Mouse (Mus musculus): Measurements from ENCODE around the gene Pxdn.
A peak's percentile ranks its signal among the peaks of the same experiment; 100 is the strongest.

Gene Pxdn

GRCm38 (mm10) chr12:29952102-29952501 is 14.7 kb downstream of the Pxdn start:
- DNase-seq (ENCODE audit: low read depth, low spot score), result no peak

DNA sequence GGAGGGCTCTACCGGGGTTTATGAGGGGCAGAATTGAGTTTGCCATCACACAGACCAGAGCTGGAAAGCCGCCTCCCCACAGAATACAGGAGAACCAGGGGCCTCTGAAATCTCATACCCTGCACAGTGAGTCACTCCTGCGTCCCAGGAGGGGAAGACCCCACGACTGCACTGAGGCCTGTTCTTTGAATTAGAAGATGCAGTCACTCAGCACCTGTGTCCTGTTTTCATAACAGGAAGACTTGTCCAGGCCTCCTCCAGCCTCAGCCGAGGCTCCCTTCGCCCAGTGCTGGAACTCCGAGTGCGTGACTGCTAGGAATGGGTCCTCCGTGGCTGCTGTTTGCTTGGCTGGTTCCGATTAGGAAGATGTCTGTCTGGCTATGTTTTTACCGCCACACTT is 16.6 kb downstream of the Pxdn start:
- DNase-seq (ENCODE audit: low read depth, low spot score), result peak; percentile 9

- DNase-seq (ENCODE audit: low read depth, low spot score), result peak; percentile 16
These were observed 17.1 kb downstream of the Pxdn start for GRCm38 (mm10) chr12:29954464-29954863.

DNA sequence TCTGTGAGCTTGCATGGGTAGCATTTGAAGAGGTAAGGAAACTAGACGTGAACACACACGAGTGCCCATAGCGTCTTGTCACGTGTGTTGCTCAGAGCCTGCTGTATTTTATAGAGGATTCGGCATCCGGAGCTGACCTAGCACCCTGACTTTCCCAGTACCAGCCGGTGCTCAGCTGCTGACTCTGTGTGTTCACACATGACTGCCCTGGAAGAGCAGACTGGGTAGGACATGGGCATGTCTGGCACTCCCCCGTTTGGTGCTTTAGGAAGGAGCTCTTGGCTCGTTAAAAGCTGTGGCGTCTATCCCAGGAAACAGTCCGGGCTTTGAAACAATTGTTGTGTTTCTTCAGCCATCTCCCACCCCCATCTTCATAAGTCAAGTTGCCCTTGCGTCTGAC is 19.6 kb downstream of the Pxdn start:
- no peak for DNase-seq (ENCODE audit: low read depth, low spot score)

- DNase-seq (ENCODE audit: low read depth, low spot score), result no peak
These were observed 21.2 kb downstream of the Pxdn start for GRCm38 (mm10) chr12:29958637-29959036.

GRCm38 (mm10) chr12:29961041-29961440 is 23.6 kb downstream of the Pxdn start:
- DNase-seq (ENCODE audit: low read depth, low spot score), result peak; percentile 5

- no peak for DNase-seq (ENCODE audit: low read depth, low spot score)
These were observed 27.6 kb downstream of the Pxdn start for GRCm38 (mm10) chr12:29965016-29965415.

GRCm38 (mm10) chr12:29971795-29972464 is 34.5 kb downstream of the Pxdn start:
- DNase-seq (ENCODE audit: low read depth, low spot score), result no peak

GRCm38 (mm10) chr12:29972533-29972932 is 35.1 kb downstream of the Pxdn start:
- DNase-seq (ENCODE audit: low read depth, low spot score), result no peak

DNA sequence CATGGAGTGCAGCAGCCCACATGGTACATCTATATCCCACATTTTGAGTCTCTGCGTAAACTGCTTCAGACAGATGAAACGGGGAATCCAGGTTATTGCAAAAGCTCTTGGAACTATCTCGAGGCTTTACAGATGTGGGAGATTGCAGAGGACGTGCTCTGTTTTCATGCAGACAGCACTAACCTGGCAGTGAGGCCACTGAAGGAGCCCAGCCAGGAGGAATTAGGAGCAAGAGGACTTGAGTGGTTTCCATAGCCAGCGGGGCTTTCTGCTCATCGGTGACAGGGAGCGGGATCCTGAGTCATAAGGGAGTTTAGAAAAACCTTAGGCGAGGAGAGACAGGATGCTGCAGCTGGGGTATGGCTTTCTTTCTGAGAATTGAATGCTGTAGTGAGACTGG is 42.7 kb downstream of the Pxdn start:
- no peak for DNase-seq (ENCODE audit: low read depth, low spot score)

DNA sequence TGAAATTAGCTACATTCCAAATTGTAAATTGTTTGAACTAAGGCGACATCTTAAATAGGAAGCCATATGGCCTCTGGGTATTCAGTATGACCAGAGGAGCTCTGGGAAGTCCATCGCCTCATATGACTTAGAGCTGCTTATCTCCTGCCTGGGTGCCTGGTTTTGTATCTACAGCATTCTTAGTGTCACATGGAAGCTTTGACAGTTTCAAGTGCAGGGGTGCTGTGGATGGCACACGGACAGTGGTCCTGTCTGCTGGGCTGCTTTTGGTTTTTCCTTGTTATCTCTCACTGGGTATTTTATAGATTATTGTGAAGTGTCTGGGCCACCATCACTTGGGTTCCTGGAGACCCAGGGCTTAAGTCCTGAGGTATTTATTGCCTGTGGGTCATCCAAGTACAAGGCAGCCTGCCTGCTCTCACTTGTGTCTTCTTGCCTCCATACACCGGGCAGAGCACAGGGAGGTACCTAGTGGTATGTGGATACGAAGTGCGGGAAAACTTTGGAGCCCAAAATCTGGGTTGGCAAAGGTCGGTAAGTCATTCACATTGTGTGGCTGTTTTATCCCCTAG is 44.4 kb downstream of the Pxdn start:
- no peak for DNase-seq (ENCODE audit: low read depth, low spot score)

- DNase-seq (ENCODE audit: low read depth, low spot score), result no peak
These were observed 45.8 kb downstream of the Pxdn start for GRCm38 (mm10) chr12:29983190-29983589.

DNA sequence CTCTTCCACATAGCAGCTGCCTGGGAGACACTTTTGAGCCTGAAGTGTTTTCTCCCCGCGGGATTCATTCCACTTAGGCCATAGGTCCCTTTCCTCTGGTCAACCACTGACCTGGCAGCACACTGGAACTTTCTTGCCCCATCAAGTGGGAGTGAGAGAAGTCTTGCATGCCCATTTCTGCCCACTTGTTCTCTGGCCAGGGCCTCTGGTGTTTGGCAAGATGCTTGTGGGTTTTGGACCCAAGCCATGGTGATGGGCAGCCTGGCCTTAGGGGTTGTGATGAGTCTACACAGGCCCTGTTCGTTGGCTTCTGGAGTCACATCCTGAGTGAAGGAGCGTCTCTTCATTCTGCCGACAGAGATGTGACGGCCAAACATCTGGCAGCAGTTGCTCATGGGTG is 47.7 kb downstream of the Pxdn start:
- no peak for DNase-seq (ENCODE audit: low read depth, low spot score)

- DNase-seq (ENCODE audit: low read depth, low spot score), result peak; percentile 8
These were observed 48.8 kb downstream of the Pxdn start for GRCm38 (mm10) chr12:29986241-29986640.

DNA sequence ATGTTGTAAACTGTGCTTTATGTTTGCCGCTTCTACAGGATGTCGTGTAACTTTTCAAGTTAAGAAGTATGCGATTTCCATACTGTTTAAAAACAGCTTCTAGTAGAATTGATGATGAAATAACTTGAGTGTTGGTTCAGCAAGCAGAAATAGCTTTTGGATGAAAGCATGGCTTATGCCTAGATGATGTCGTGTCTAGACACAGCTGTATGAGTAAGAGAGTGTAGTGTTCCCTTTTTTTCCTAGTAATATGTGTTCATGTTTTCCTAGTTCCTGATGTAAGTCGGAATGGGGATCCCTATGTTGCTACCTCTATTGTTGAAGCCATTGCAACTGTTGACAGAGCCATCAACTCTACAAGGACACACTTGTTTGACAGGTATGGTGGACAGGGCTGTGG is 61.5 kb downstream of the Pxdn start:
- DNase-seq (ENCODE audit: low read depth, low spot score), result no peak

DNA sequence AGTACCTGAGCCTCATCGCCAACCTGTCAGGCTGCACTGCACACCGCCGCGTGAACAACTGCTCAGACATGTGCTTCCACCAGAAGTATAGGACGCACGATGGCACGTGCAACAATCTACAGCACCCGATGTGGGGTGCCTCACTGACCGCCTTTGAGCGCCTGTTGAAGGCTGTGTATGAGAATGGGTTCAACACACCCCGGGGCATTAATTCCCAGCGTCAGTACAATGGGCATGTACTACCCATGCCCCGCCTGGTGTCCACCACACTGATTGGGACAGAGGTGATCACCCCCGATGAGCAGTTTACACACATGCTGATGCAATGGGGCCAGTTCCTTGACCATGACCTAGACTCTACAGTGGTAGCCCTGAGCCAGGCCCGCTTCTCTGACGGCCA is 64.5 kb downstream of the Pxdn start:
- peak; percentile 6 for DNase-seq (ENCODE audit: low read depth, low spot score)

- no peak for DNase-seq (ENCODE audit: low read depth, low spot score)
These were observed 66.4 kb downstream of the Pxdn start for GRCm38 (mm10) chr12:30003680-30004364.

DNA sequence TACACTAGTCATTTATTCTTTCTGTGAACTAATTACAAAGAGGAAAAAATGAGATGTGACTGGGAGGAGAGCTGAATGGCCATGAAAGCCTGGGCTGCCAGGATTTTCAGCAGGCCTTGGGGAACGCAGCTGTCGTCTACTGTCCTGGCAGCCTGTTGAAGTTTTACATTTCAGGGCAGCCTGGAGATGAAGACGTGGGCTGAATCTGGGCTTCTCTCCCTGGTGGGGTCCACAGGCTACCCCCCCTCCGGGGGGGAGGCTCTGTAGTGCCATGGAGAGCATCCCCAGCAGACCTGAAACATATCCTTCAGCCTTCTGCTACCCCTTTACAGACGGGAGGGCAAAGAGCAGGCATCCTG is 66.9 kb downstream of the Pxdn start:
- no peak for DNase-seq (ENCODE audit: low read depth, low spot score)

DNA sequence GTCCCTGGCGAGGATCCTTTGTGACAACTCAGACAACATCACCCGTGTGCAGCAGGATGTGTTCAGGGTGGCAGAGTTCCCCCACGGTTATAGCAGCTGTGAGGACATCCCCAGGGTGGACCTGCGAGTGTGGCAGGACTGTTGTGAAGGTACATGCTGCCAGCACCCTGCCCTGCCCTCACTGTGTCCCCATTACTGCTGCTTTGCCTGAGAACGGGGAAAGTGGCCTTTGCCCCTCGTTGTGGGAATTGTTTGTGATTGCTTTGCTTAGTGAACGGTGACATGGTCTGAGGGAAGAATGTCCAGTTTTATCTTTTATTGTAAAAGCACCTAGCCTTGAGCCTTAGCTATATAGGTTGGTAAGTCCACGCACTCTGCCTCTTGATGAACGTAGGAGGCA is 69.2 kb downstream of the Pxdn start:
- no peak for DNase-seq (ENCODE audit: low read depth, low spot score)

DNA sequence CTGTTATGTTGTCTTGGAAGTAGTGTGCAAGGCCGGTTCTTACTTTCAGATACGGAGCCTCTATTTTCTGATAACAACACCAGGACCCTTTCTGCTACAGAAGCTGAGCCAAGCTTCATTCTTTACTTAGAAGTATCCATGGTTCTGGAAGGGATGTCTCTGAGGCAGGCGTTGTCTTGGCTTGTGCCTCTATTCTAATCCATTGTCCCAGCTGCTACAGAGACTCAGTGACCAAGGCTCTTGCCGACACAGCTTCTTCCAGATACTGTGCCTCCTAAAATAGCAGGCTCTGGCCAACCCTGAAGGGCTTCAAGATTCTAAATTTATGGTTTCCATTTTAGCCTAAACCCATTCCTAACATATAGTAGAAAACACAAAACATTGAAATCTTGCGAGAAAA is 71.3 kb downstream of the Pxdn start:
- DNase-seq (ENCODE audit: low read depth, low spot score), result no peak

DNA sequence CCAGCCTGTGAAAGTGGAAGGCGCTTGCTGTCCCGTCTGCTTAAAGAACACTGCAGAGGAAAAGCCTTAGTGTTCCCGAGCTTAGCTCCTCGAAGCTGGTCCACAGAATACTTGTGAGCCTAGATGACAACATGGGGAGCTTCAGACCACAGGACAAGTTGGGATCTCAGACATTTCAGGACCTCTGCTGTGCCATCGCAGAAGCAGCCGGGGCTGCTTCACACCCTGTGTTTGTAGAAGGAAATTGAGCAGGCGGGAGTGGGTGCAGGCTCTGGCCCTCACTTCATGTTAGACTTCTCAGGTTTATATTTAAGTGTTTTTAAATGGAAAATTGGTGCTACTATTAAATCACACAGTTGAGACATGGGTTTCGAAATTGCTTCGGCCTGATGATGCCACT is 78.1 kb downstream of the Pxdn start:
- DNase-seq (ENCODE audit: low read depth, low spot score), result no peak

DNA sequence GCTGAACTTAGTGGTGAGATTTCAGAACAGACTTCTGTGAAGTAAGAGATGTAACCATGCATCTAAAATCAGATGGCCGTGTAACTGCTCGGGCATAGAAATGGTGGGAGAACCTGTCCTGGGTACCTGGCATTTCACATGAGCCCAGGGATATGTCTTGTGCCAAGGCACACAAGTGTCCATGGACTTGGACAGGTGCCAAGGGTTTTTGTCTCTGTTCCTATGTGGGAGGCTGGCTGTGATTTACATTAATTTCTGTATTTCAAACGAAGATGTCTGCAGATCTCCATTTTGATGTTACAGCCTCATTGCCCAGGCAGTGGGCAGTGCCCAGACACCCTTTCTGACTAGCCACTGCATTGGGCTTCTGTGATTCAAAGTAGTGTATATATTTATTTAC is 79.7 kb downstream of the Pxdn start:
- DNase-seq (ENCODE audit: low read depth, low spot score), result no peak

- no peak for DNase-seq (ENCODE audit: low read depth, low spot score)
These were observed 83.0 kb downstream of the Pxdn start for GRCm38 (mm10) chr12:30020447-30020846.
